Mouse (Mus musculus) yolk sac, embryonic 10.5 days (tissue): Measurements from ENCODE around the gene Emg1.

Source experiments
- DNase-seq: peaks from one replicate; pipeline ENCODE4 v3.0.0-alpha.2; 2017; ENCODE audit warnings: low spot score

Emg1 gene

DNA sequence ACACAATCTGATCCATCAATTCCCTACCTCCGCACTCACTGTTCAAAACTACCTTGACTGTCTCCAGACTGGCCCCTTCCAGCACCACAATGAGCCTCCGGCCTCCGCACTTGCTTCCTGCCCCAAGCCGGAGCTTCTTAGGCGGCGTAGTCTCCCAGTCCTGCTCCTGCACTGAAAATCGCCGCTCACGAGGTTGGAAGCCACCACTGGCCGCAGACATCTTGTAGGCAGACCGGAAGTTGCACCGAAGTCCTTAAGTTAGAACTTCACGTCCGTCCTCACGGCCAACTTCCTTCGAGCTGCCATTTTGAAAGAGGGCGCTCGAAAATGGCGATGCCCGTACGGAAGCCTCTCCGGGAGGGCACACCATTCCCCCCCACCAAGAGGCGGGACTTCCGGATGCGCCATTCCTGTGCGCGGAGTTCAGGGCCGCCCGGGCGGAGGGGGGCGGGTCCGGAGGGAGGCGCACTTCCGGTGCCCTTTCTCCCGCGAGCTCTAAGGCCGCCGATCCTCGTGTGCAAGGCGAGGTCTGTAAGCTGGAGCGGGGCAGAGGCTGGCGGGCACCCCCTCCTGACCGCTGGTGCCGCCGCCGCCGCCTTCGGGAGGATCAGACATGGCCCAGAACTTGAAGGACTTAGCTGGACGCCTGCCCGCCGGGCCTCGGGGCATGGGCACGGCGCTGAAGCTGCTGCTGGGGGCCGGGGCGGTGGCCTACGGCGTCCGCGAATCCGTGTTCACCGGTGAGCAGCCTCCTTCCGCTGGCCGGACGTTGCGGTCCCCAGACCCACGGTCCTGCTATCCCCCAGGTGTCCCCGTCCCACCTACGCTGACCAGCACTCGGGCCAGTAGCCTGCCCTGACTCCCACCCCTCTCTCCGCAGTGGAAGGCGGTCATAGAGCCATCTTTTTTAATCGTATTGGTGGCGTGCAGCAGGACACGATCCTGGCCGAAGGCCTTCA lies at the start of gene Emg1, which contains the start of gene Phb2:
Emg1 (minus strand) TSS at position 355 of the 959 bp plus-strand sequence.
Phb2 (plus strand) TSS at position 513 of the 959 bp plus-strand sequence.
- DNase-seq: peak; percentile 98

DNA sequence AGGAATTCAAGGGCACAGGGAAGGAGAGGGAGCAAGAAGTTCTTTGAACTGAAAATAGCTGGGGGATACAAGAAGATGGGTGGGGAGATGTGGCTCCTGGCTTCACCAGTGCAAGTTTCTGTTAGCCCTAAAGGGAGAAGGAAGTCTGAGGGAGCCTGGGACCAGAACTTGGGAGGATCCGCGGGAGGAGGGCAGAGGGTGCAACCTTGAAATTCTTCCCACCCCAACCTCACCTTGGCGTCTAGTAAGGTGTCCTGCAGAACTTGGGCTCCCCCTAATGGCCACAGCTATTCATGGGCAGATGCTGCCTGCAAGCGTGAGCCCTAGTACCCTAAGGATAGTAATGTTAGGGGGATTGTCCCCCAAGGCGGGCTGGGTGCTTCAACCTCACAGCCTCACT lies 47.3 kb upstream of the Emg1 start:
- DNase-seq: peak; percentile 77

DNA sequence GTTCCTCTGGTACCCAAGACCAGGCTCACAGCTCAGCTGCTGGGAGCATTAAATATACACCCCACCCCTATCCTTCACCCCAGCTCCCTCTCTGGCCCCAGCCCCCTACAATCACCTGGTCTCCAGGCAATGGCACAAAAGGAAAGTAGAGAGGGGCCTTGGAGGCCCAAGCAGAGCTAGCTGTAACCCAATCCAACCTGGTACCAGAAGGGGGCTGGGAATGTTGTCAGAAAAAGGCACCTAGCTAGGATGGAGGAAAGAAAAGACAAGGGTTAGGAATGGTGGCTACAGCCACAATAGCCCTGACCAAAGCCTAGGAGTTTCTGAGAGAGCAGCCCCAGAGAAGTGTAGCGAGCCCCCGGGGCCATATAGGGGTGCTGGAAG lies 46.9 kb upstream of the Emg1 start:
- no peak for DNase-seq

DNA sequence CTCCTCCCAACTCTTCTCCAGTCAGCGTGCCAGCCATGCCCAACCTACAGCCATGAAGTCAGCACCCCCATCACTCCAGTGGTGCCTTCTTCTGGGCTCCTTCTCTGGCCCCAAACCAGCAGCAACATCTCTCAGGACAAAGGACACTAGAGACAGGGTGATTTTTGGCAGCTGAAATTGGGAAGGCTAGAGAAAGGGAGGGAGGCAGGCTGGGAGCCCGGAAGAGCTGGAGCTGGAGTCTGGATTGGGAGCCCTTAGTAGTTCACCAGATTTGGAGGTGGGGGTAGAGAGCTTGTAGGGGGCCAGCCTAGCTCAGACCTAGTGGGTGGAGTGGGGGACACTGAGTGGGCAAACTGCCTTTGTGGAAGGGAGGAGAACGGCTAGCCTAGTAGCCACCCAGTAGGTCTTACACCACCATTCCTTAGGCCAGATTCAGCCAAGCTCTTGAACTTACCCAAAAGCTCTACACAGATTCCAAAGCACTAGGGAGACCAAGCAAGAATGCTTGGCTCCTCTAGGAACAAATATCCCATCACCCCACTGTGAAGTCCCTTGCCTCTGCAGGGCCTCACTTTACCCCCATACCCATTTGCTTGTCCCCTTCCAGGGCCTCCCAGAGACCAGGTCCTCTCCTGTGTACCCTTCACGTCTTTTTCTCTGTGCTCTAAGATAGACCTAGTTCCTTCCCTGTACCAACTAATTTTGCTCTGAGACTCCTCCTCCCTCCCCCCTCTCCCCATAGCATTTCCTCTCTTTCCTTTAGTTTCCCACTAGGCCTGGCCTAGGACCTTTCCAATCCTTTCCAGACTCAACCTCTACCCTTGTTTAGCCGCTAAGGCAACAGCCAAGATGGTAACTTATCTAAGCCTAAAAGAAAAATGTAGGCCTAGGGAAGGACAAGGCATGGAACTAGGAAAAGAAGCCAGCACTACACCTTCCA lies 46.2 kb upstream of the Emg1 start:
- DNase-seq: no peak

DNA sequence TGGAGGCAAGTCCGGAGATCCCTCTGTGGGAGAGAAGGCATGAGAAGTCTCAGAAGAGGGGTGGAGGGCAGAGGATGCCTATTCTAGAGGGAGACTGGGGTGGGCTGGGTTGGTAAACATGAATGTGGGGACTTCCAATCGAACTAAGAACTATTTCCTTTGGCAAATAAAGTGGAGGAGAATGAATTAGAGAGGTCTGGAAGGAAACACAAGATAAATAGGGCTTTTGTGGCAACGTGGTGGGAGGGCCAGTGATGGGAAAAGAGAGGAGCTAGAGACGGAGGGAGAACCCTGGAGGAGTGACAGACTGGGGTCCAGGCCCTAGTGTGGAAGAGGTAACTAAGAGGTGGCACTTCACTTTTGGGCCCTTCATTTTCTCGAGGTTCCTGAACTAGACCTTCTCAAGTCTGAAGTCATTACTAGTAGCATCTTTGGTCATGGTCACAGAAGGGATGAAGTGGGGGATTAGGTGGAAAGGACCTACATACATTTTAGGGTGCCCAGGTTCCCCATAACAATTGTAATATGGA lies 45.4 kb upstream of the Emg1 start:
- DNase-seq: no peak

DNA sequence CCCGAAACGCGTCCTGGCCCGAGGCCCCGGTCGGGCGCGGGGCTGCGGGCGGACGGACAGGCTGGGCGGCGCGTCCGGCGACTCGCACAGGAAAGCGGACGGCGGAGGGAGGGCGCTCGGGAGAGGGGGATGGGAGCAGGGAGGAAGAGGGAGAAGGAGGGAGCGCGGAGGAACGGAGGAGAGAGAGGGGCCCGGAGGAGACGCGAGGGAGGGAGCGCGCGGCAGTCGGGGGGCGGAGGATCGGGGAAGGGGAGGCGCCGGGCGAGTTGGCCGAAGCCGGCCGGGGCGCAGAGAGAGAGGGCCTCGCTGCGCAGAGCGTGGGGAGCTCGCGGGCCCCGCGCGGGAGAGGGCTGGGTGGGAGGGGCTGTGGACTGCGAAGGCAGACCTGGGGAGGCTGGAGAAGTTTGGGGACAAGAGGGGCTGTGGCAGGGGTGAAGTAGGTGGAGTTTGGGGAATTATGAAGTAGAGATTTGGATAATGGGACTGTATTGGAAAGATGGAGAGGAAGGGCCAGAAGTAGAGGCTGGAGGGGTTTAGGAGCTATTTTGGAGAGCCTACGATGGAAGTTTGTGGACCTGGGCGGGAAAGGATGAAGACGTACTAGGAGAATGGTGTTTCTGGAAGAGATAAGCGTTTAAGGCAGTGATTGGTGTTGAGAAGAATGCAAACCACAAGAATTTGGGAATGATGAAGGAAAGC lies 44.8 kb upstream of the Emg1 start:
- DNase-seq: peak; percentile 86

DNA sequence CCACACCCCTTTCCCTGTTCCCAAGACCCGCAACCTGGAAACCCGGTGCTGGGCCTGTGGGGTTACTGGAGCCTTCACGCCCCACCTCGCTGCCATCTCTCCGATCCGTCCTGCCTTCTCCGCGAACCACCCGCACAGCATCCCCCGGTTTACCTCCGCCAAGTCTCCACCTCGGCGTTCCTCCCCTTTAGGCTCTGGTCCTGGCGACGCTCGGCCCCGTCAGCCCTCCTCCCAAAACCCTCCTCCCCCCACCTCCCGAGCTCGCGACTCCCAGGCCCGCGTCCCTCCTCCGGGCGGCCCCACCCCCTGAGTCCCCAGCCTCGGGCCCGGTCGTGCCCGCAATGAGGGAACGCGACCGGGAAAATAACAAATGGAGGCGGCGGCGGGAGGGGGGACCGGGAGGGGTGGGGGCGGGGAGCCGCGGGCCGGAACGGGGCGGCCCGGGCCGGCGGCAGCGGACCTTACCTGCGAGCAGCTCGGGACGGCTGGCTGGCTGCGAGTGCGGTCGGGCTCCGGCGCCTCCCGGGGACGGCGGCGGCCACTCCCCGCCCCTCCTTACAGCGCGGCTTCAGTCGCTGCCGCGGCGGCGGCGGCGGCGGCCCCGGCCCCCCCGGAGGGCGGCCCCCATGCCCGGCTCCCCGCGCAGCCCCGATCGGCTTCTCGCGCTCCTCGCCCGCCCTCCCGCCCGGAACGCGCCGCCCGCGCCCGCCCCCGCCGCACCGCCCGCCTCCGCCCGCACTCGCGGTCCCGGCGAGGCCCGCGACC lies 44.0 kb upstream of the Emg1 start, which contains the start of the genes Gm45234 and Atn1:
Gm45234 (minus strand) TSS at position 191 of the 765 bp plus-strand sequence.
Atn1 (minus strand) TSS at position 694 of the 765 bp plus-strand sequence.
- peak; percentile 77 for DNase-seq

DNA sequence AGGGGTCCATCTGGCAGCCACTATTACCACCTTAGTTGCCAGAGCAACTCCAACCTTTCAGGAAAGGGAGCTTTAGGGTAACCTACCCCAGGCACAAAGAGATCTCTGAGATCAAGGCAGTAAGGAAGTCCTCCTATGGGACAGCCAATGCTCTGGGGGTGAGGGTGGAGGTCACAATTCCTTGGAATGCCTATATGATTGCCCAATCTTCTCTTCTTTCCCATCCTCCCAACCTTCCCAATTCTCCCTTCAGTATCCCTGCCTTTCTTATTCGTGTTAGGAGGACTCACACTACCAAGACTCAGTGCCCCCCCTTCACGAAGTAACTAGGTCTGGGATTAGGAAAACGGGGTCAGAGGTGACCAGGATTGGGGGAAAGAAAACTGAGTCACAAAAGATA lies 43.3 kb upstream of the Emg1 start:
- DNase-seq: no peak

DNA sequence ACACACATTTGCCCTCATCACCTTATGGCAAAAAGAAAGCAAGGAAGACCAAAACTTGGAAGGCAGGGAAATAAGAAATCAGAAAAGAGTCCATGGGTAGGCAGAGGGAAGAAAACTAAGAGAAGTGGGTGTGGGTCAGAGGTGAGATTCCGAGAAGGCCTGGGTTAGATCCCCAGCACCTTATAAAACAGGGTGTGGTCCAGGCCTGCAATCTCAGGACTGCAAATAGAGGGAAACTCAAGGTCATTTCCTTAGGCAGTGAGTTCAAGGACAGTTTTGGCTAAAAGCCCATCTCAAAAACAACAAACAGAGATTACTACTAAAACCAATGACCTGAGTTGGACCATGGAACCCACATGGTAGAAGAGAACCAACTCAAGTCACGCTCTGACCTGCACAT lies 41.9 kb upstream of the Emg1 start:
- DNase-seq: no peak

DNA sequence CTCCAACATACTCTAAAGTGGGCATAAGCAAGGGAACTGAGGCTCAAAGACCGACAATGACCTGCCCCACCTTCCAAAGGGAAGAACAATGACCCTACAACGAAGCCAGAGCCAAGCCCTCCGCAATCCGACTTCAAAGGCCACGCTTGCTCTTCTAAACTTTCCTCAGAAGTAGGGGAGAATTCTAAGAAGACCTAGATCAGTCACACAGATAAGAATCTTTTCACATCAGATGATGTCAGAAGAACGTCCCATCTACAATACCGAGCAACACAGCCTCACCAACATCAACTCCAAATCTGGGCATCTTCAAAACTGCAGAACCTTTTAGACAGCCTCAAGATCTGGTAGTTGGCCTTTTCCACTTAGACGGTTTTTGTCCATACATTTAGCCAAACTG lies 38.4 kb upstream of the Emg1 start:
- DNase-seq: no peak

DNA sequence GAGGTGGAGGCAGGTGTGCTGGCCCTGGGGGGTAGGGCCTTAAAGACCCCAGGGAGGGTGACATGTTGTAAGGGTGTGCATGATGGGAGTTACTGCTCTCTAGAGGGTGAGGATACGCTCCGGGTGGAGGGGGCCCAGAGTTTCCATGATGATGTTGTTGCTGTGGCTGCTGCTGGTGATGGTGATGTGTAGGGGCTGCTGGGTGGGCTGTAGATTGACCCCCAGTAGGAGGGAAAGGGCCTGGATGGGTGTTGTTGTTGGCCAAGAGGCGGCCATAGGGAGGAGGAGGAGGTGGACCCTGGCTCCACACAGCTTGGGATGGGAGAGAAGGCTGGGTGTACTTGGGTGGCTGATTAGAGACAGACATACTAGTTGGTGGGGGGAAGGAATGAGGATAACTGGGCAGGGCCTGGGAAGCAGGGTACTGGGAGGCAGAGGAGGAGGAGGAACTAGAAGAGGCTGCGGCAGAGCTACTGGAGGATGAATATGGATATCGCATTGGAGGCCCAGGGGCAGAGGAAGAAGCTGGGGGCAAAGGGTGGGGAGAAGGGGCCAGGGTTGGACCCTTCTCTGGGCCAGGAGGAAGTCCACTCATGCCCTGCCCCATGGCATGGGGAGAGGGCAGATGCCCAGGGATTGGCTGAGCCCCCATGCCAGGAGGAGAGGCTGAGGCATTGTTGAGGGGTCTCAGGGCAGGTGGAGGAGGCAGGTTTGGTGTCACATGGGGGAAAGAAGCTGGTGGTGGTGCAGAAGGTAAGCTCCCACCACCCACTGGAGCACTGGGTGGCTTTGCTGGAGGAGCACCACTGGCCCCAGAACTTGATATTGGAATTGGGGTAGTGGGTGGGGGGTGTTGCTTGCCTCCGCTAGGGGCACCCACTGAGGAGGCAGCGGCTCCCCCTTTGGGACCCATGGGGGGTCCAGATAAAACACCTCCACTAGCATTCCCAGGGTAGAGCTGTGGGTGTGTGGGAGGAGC lies 35.0 kb upstream of the Emg1 start:
- DNase-seq: no peak

DNA sequence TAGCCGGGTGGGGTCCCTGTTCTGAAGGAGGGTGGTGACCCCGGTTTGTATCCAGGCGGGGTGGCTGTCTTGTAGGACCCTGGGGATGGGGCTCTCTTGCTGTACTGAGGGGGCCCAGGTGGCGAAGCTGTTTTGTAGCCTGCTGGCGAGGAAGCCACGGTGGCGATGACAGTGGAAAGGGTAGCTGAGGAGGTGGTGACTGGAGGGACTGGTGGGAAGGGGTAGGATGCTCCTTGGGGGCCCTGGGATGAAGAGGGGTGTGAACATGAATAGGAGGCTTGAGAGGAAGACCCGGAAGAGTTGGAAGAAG lies 34.3 kb upstream of the Emg1 start:
- DNase-seq: no peak

DNA sequence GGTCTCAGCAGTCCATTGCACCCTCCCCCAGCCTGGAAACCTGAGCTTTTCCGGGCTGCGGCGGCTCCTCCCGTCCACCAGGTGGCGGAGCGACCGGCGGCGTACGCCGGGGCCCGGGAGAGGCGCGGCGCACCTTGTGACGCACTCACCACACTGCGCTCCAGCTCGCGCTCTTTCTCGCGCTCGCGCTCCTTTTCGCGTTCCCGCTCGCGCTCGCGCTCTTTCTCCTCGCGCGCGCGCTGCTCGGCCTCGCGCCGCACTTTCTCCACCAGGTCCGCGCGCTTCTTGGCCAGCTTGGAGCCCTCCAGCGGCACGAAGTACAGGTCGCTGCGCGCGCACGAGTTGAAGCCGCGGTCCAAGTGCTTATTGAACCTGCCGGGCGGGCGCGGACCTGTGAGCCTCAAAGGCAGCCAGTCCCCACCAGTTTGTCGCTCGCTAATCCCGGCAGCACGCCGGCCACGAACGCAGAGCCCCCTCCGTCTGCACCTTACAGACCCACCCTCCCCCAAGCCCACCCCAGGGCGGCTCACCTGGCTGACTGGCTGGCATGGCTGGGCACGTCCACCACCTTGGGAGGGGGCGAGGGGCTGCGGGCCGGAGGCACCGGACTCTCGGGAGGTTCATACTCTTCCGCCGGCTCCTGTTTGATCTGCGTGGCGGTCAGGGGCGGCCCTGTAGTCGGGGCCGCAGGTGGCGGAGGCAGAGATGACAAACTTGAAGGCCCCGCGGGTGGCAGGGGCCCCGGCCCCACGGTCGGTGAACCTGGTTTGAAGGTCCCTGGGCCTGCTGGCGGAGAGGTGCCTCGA lies 33.7 kb upstream of the Emg1 start:
- peak; percentile 91 for DNase-seq

DNA sequence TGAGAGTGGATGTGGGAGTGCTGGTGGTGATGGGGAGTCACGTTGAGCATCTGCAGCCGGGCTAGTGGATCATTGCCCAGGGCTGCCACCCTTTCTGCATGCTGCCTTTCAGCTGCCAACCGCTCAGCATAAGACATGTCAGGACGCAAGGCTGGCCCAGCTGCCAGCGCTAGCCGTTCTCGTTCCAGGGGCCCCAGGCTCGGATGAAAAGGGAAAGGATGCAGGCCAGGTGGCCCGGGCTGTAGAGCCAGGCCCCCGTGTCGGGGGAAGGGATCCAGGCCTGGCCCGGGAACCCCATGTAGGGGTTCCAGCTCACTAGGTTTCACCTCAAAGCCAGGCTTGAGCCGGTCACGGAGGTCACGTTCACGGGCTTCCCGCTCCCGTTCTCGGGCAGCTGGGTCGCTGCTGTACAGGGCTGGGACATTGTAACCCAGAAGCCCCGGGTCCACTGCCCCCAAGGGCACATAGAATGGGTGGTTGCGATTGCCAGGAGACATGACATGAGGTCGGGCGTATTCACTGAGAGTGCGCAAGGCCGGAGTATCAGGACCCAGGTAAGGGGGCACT lies 32.9 kb upstream of the Emg1 start:
- DNase-seq: no peak

DNA sequence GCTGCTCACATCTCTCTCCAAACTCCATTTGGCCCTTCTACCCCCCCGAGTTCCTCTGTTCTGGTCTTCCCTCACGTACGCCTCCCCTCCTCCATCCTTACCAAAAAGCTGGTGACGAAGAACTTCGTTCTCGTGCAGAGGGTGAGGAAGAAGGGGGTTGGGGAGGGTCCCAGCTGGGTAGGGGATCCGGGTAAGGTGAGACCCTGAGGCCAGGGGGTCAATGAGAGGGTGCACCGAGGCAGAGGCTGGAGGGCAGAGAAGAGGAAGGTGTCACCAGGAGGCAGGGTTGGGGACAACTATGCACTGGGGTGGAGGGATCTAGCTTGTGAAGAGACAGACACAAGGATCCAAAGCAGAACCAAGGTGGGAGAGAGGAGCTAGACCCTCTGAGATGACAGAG lies 31.7 kb upstream of the Emg1 start:
- DNase-seq: no peak

DNA sequence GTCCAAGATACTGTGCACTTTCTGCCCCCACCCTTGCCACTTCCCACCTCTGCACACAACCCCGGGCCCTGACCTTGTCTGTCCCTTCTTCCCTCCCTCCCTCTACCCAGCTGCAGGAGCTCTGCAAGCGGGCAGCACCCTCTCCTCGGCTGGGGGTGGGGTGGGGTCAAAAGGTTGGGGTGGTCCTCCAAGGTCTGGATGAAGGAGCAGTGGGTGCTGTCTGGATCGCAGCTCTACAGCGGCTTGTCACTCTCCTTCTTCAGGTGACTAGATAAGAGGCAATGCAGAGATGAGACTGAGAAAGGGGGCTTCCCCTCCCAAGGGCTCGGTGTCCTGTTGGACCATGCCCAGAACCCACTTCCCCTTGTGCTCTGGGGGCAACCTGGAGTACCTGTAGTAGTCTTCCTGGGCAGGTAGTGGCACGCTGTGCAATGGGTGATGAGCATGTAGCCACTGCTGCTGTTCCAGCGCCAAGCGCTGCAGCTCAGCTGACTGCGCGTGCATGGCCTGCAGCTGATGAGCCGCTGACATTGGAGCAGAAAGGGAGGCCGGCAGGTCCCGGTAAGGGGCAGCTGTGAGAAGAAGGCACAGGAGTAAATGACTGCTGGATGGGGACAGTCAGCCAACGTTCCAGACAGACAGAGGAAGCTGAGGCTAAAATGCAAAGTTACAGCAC lies 31.0 kb upstream of the Emg1 start:
- DNase-seq: no peak

DNA sequence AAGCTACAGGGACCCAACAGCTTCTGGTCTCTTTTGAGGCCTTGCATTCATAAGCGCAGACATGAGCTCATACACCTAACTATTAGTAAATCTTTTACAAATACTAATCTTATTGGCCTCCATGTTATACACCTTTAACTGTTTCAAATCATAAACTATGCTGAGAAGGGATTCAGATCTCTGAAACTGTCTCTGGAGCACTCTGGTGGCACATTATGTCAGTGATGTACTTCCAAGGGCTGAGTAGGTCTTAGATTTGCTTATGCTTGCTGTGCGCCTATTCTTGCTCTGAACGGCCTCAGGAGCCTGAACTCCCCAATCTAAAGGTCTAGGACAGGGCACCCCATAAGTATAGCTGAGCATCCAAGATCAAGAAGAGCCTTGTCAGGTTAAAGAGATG lies 29.9 kb upstream of the Emg1 start:
- no peak for DNase-seq
